Mouse (Mus musculus) c-Kit-negative CD71-positive TER-119-positive erythroid progenitor cells, embryonic 14.5 days (primary cell): ENCODE measurements around the gene Gm21992.

Experiments used
- DNase-seq: peaks from one replicate; pipeline ENCODE4 v3.0.0-alpha.2; 2013; ENCODE audit warnings: low read depth, low spot score

Gm21992 gene

DNA sequence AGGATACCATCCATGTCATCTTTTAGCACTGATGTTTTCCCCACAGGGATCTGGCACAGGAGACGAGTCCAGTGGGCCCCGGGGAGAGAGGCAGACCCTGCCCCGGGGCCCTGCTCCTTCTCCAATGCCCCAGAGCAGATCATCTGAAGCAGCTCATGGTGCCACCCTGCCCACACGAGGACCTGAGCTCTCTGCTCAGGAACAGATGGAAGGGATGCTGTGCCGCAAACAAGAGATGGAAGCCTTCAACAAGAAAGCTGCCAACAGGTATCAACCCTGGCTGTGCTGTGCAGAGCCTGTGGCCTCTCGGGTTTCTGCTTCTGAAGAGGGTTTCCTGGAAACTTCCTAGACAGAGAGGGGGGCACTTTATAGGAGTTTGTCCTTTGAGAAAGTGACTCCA, 61.4 kb downstream of the Gm21992 start:
- DNase-seq = no peak

DNA sequence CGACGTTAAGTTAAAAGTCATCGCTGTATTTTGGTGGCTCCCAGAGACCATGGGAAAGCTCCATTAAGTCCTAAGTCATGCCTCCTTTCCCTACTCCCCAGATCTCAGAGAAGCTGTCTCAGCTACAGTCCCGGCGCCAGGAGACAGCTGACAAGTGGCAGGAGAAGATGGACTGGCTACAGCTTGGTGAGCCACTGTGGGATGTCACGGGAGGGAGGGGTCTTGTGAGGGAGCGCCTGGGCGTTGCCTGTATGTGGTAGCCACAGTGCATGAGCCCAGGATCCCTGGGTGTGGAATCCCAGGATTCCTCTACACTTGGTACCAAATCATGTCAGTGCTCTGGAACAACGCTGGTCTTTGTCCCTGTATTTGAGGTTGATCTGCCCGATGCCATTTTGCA, 62.9 kb downstream of the Gm21992 start:
- DNase-seq = no peak

DNA sequence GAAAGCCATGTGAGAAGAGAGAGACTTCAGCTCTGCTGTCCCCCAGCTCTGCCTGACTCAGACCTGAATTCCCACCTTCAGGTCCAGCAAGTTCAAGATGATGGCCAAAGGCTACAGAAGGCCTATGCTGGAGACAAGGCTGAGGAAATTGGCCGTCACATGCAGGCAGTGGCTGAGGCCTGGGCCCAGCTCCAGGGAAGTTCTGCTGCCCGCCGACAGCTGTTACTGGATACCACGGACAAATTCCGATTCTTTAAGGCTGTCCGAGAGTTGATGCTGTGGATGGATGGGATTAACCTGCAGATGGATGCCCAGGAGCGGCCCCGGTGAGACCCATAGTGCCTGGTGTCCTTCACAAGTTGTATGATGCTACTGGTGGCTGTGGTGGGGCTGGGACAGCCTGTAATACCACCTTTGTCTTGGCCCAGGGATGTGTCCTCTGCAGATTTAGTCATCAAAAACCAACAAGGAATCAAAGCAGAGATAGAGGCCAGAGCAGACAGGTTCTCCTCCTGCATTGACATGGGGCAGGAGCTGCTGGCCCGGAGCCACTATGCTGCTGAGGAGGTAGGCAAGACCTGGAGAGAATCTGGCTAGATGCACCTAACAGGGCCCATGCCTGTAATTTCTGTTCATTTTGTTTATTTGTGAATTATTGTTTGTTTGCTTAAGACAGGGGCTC, 63.6 kb downstream of the Gm21992 start:
- no peak for DNase-seq

DNA sequence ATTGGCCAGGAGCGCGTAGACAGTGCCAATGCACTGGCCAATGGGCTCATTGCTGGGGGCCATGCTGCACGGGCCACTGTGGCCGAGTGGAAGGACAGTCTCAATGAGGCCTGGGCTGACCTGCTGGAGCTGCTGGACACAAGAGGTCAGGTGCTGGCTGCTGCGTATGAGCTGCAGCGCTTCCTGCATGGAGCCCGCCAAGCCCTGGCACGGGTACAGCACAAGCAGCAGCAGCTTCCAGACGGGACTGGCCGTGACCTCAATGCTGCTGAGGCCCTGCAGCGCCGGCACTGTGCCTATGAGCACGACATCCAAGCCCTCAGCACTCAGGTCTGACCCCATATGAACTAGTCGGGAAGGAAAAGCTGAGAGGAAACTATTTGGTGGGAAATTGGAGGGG, 64.8 kb downstream of the Gm21992 start:
- no peak for DNase-seq

DNA sequence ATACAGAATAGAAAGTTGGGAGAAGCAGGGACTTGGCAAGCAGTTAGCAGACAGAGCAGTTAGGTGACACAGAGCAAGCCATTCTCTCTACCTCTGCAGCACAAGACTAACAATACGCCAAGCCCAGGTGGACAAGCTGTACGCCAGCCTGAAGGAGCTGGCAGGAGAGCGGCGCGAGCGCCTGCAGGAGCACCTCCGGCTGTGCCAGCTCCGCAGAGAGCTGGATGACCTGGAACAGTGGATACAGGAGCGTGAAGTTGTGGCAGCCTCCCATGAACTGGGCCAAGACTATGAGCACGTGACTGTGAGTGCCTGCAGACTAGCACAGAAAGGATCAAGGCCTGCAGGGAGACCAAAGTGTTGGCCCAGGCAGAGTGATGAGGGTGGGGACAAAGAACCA, 65.7 kb downstream of the Gm21992 start:
- DNase-seq = no peak

DNA sequence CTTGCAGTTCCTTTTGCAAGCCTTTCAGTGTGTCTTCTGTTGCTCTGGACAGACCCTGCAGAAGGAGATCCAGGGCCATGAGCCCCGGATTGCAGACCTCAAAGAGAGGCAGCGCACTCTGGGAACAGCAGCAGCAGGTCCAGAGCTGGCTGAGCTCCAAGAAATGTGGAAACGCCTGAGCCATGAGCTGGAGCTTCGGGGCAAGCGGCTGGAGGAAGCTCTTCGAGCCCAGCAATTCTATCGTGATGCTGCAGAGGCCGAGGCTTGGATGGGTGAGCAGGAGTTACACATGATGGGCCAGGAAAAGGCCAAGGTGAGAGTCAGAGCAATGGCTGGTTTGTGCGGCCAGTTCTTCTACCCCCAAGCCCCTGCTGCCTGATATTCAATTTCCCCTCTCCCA, 66.4 kb downstream of the Gm21992 start:
- no peak for DNase-seq

DNA sequence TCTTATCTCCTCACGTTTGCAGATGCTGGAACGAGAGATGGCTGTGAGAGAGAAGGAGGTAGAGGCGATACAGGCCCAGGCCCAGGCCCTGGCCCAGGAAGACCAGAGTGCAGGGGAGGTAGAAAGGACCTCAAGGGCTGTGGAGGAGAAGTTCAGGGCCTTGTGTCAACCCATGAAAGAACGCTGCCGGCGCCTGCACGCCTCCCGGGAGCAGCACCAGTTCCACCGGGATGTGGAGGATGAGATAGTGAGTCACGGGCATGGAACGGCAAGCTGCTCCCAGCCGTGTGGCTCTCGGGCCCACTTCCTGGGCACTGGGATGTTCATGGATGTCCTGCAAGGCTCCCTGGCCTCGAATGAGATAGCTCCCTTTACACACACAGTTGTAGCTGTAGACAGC, 67.4 kb downstream of the Gm21992 start:
- no peak for DNase-seq

DNA sequence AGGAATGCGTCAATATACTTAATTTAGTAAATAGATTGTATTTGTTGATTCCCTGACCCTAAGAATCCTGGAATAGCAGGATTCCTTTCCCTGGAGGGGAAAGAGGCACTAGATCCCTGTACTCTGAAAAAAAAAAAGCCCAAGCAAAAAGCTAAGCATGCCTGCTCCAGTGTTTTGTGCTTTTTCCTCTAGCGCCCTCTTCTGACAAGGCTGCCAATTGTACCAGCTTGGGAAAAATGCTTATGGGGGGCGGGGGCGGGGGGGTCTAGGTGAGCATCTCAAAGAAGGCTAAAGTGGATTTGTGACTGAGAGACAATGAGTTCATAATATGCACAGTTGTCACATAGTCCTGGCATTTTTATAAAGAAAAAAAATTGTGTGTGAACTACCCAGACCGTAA, 67.9 kb downstream of the Gm21992 start:
- DNase-seq = no peak

DNA sequence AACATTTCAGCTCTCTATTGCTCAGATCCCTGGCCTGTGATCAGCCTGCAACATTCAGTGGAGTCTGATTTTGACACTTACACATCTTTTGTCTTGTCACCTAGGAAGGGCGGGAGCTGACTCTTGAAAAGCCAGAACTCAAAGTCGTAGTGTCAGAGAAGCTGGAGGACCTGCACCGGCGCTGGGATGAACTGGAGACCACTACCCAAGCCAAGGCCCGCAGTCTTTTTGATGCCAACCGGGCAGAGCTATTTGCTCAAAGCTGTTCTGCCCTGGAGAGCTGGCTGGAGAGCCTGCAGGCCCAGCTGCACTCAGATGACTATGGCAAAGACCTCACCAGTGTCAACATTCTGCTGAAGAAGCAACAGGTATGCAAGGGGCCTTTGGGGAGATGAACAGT, 69.2 kb downstream of the Gm21992 start:
- DNase-seq = no peak

DNA sequence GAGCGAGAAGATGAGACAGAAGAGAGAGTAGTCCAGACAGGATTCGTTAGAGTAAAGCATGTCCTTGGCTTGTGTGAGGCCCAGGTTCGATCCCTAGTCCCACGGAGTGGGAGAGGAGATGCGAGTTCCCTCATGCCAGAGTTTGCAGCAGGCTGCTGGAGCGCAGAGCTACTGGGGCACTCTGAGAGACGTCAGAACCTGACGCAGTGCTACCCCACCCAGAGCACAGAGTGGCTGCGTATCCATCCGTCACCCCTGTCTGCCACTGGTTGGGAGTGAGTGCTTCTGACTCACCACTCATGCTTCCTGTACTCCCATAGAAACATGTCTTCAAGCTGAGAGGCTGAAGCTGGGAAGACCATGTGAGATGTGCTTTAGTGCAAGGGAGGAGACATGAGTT, 69.9 kb downstream of the Gm21992 start:
- DNase-seq = no peak

DNA sequence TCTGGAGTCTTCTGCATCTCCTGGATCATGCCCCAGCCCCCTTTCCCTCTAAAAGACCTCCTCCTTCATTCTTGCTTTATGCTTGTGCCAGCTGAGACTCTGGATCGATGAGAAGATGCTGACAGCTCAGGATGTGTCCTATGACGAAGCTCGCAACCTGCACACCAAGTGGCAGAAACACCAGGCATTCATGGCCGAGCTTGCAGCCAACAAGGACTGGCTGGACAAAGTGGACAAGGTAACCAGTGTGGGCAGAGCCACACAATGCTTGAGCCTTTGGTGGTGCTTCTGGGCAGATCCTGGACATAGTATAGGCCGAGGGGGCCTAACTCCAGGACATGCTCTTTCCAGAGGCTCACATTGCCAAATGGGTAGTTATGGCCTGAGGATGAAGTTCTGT, 71.7 kb downstream of the Gm21992 start:
- DNase-seq = no peak

DNA sequence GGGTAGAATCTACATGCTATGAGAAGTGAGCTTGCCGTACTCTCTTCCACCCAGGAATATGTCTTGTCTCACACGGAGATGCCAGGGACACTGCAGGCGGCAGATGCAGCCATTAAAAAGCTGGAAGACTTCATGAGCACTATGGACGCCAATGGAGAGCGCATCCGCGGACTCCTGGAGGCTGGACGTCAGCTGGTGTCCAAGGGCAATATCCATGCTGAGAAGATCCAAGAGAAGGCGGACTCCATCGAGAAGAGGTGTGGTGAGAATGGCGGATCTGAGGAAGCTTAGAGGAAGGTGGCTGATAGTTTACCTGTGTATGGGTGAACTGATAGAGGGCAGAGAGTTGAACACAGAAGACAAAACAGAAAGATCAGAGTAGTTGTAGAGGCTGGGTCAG, 72.4 kb downstream of the Gm21992 start:
- DNase-seq = no peak

DNA sequence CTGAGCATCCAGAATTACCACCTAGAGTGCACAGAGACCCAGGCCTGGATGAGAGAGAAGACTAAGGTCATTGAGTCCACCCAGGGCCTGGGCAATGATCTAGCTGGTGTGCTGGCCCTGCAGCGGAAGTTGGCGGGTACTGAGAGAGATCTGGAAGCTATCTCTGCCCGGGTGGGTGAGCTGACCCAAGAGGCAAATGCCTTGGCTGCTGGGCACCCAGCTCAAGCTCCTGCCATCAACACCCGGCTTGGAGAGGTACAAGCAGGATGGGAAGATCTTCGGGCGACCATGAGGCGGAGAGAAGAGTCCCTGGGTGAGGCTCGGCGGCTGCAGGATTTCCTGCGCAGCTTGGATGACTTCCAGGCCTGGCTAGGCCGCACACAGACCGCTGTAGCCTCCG, 73.5 kb downstream of the Gm21992 start:
- DNase-seq = no peak

DNA sequence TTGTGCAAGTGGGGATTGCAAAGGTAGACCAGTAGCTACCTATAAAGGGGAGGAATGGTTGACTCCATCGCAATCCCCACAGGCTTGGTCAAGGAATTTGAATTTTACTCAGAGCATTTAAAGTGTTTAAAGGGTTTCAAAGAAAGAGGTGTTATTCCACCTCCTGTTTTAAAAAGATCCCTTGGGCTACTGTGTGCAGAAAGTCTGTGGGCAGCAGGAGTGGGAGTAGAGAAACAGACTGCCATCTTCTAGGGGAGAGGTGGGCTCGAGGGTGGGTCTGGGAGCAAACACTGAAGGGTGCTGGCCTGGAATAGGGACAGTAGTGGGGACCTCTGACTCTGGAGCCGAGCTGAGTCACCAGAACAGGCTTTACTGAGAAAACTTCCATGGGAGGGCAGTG, 78.4 kb downstream of the Gm21992 start:
- no peak for DNase-seq

DNA sequence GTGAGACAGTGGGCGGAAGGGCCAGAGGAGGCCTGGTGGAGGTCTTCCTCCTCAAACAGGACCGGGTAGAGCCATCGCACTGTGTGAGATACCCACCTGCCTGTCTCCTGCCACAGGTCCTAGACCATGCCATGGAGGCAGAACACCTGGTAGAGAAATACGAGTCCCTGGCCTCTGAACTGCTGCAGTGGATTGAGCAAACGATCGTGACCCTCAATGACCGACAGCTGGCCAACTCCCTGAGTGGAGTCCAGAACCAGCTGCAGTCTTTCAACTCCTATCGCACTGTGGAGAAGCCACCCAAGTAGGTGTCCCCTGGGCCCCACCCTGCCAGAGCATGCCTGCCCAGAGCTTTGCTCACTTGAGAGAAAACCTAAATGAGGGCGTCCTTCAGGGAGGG, 82.2 kb downstream of the Gm21992 start:
- DNase-seq = no peak

DNA sequence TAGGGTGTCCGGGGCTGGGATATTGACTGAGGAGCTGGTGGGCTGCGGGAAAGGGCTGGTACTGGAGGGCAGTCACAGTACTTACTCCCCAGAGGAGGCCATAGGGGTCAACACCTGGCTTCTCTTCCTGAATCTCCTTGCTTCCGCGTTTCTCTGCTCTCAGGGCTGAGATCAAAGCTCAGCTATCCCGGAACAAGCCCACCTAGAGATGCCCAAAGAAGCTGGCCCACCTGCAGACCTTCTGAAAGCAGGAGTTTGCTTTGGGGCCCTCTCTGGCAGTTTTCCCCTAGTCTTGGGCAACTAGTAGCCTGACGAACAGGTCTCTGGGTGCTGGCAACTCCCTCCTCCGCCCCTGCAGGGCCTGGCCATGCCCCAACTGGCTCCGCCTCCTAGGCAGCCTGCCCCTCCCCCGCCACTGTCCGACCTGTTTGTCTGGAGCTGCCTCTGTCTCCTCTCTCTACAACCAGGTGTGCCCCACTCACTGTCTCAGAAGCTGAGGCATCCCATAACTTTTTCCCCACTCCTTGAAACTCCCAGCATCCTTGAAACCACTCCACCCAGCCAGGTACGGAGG, 90.7 kb downstream of the Gm21992 start:
- DNase-seq = no peak

DNA sequence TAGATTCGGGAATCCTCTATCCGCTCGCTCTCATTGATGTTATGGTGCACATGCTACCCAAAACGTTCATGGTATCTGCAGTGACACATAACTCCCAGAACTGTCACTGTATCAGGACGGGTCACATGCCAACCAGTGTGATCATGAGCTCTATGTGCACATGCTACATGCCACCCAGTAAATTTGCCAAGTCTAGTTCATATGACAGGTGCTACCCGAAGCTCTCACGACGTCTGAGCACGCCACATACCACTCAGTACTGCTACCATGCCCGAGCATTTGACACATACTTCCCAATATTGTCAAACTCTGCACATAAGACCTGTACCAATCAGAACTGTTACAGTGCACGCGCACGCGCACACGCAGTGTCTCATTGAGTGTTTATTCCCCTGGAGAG, 91.3 kb downstream of the Gm21992 start:
- no peak for DNase-seq

DNA sequence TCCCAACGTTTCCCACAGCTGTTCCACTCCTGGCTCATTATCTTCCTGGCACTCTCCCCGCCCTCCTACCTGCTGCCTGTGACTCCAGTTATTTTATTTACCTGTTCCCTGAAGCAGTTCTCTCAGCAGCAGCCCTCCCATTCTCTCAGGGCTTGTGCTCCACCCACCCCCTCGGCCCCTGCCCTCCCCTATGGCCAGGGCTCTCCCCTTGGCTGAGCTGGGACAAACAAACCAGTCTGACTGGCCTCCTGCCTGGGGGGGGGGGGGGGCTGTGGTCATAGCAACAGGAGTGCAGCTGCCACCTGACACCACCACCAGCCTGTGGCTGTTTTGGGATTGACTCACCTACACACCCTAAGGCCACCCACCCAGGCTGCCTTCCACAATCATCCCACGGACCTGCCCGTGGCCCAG, 92.1 kb downstream of the Gm21992 start:
- DNase-seq = no peak

DNA sequence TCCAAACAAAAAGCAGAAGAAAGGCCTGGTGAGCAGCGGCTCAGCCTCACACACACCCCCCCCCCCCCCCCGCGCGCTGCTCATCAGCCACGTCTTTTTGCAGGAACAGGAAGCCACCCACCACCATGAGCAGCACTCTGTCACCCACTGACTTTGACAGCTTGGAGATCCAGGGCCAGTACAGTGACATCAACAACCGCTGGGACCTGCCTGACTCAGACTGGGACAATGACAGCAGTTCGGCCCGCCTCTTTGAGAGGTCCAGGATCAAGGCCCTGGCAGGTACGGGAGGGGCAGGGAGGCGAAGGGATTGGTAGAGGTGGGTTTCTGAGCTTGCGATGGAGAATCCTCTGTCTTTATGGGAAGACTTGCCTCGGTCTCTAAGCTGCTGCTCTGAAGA, 92.7 kb downstream of the Gm21992 start:
- DNase-seq = no peak

DNA sequence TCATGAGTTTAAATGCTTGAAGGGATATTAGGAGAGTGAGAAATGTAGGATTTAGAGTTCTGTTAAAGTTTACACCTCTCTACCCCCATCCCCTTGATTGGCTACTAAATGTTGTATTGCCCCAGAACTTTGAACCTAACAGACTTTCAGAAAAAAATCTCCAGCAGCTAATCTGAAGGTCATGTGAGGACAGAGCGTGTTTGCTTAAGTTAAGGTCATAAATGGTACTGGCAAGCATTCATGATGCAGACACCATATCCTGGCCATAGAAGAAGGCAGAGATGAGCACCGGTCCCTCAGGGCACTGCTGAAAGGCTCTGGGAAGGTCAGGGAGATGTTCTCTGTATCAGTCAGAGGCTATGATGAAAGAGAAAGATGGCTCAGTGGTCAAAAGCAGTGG, 94.1 kb downstream of the Gm21992 start:
- no peak for DNase-seq

DNA sequence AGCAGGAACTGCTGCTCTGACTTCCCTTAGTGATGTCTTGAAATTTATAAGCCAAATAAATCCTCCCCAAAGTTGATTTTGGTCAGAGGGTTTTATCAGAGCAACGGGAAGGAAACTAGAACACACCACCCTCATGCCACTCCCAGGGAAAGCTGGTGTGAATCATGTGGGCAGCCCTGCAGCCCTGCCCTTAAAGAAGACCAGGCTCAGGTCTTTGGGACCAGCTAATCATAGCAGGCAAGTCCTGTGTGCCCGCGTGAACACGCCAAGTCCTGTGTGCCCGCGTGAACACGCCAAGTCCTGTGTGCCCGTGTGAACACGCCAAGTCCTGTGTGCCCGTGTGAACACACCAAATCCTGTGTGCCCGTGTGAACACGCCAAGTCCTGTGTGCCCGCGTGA, 94.7 kb downstream of the Gm21992 start:
- no peak for DNase-seq

DNA sequence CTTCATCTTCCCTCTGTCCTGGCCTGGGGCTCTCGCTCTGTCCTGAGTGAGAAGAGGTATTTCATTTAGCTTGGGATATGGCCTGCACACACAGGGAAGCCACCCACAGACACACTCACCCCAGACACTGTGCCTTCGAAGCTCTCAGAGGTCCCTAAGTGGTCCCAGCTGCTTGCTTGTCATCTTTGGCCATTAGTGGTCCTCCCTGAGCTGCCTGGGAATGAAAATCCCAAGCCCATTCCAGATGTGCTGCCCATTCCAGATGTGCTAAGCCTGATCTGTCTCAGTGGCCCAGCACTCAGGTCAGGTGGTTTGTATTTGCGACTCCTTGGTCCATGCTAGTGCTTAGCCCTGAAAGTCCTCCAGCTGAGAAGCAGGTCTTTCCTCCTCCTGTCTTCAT, 97.5 kb downstream of the Gm21992 start:
- no peak for DNase-seq

DNA sequence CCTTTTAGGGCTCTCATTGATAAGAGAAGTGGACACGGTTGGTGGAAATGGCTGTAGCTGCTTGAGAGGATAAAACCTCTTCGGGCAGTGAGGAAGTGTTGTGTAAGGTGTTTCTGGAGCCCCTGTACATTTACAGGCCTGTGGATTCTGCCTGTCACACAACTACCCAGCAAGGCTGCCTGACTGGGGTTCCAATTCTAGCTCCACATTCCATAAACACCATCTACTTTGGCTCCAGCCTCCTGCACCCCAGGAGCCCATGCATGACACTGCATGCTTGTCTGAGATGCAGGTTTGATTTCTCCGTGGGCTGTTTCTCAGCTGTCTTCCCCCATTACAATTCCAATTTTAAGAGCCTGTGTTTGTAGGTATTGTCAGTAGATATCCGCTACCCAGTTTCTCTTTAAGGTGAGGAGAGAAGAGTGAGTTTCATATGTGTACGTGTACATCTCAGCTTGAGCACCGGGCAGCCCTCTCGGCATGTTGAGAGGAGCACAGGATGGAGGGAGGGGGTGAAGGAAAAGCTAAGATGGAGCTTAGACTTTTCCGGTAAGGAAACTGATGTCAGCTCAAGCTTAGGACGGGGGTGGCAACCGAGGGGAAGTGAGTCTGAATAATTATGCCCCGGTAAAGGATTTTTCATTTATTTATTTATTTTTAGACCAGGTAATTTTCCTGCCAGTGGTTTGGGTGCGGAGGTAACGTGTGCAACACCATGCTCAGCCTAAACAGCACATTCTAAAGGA, 98.5 kb downstream of the Gm21992 start:
- no peak for DNase-seq
